In the genomic region with DNA sequence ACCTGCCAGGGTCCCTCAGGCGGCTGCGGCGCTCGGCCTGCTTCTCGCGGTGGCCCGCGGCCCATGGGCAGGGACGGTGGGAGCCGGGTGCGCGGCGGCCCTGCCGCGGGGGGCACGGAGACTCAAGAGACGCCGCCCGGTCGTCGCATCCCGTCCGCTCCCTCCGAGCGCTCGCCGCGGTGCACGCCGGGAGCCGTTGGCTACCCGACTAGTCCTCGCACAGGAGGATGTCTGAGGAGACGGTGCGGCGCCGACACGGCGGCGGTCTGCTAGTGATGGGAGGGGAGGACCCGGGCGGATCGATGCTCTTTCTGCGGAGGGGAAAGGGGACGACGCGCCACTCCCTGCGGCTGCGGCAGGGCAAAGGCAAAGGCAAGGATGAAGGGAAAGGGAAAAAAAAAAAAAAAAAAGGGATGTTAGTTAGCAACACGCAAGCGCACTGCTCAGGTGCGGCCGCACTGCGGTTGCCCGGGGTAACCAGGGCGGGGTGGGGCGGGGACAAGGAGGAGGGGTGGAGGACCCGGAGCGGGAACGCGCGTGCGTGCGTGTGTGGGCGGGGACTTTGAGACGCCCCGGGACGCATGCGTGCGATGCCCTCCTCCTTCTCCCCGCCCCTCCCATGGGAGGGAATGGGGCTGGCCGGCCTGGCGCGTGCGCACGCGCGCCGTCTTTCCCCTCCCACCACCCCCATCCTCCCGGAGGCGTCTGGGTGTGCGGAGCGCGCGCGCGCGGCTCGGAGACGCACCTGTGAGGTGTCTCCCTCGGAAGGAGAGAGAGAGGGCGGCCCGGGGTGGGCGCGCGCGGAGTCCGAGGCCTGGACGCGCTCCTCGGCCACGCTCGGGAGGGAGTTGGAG, we compare ENCODE assay signal across 8 mouse cellular contexts. TPM values are rescaled to one million over a fixed set of nuclear protein-coding genes. Genes with fewer than 3 reads are reported as not detected.
A peak's percentile ranks its signal among the peaks of the same experiment; 100 is the strongest.
DNase-seq lines count a peak whose midpoint lies in the region; ATAC-seq and TF ChIP-seq lines count a peak whose summit lies in the region.

A gene (minus strand): TSS at position 412 of the 854 bp plus-strand sequence.
A gene (plus strand): TSS at position 679 of the 854 bp plus-strand sequence.

- TF ChIP-seq CTCF in kidney, adult 2 months (conservative IDR thresholded peaks at IDR 0.05; ENCODE audit: insufficient read depth, insufficient read length, low read depth, low read length) = no peak
- TF ChIP-seq CTCF in spleen, adult 2 months (IDR thresholded peaks at IDR 0.05; ENCODE audit: extremely low read depth, insufficient read depth, insufficient read length, insufficient replicate concordance) = no peak

- 0 out of 2 replicates have a peak, but pooled peaks cover 3% of the 10 kb centered on the region for H3K36me3 ChIP-seq in embryonic facial prominence, embryonic 13.5 days
- no peaks in the 10 kb centered on the region for H3K36me3 ChIP-seq in kidney, adult 2 months (ENCODE audit: control insufficient read depth, insufficient read depth, low read length)
- H3K36me3 ChIP-seq in limb, embryonic 12.5 days = peaks cover 17% of the 10 kb centered on the region
- H3K36me3 ChIP-seq in midbrain, embryonic 15.5 days (replicated peaks) = no peaks in the 10 kb centered on the region
- H3K36me3 ChIP-seq in spleen, adult 2 months (ENCODE audit: control insufficient read depth, insufficient read depth, low read length) = no peaks in the 10 kb centered on the region

- ATAC-seq in embryonic facial prominence, embryonic 13.5 days (ENCODE audit: insufficient number of reproducible peaks, insufficient read depth, low FRiP score, low TSS enrichment, low read depth) = peak; percentile 90
- peak; percentile 89 for ATAC-seq in limb, embryonic 12.5 days (ENCODE audit: insufficient number of reproducible peaks, insufficient read depth, low FRiP score, low TSS enrichment, low read depth)
- peak; percentile 91 for ATAC-seq in midbrain, embryonic 15.5 days (replicated peaks)

- H3K4me2 ChIP-seq in embryonic facial prominence, embryonic 13.5 days = peak within 1 kb of the TSS; percentile 97
- peak within 1 kb of the TSS; percentile 99 for H3K4me2 ChIP-seq in limb, embryonic 12.5 days
- peak within 1 kb of the TSS; percentile 85 for H3K4me2 ChIP-seq in midbrain, embryonic 15.5 days

- peak within 1 kb of the TSS; percentile 94 for H3K27ac ChIP-seq in embryonic facial prominence, embryonic 13.5 days
- H3K27ac ChIP-seq in kidney, adult 2 months (ENCODE audit: insufficient read depth, low read depth, low read length) = no peak within 1 kb of the TSS
- H3K27ac ChIP-seq in limb, embryonic 12.5 days = peak within 1 kb of the TSS; percentile 97
- peak within 1 kb of the TSS; percentile 96 for H3K27ac ChIP-seq in midbrain, embryonic 15.5 days
- H3K27ac ChIP-seq in spleen, adult 2 months (ENCODE audit: insufficient read depth, low read length) = peak within 1 kb of the TSS; percentile 50

- WGBS in embryonic facial prominence, embryonic 13.5 days = under 1% methylated on average over 92 of the region's 103 CpGs
- WGBS in kidney, adult 2 months = under 1% methylated on average over 87 of the region's 103 CpGs
- WGBS in limb, embryonic 12.5 days = 1% methylated on average over 72 of the region's 103 CpGs
- under 1% methylated on average over 100 of the region's 103 CpGs for WGBS in midbrain, embryonic 15.5 days
- under 1% methylated on average over 75 of the region's 103 CpGs for WGBS in spleen, adult 2 months

- no peak for TF ChIP-seq POLR2A in kidney, adult 2 months (IDR thresholded peaks at IDR 0.05; ENCODE audit: low read depth, low read length)
- peak; percentile 68 for TF ChIP-seq POLR2A in spleen, adult 2 months (IDR thresholded peaks at IDR 0.05; ENCODE audit: low read depth, low read length)

- H3K27me3 ChIP-seq in embryonic facial prominence, embryonic 13.5 days = peaks cover 27% of the 10 kb centered on the region
- no peaks in the 10 kb centered on the region for H3K27me3 ChIP-seq in kidney, adult 2 months (replicated peaks; ENCODE audit: control insufficient read depth, insufficient read depth, low read length)
- peaks cover 27% of the 10 kb centered on the region for H3K27me3 ChIP-seq in limb, embryonic 12.5 days
- no peaks in the 10 kb centered on the region for H3K27me3 ChIP-seq in midbrain, embryonic 15.5 days (replicated peaks)
- H3K27me3 ChIP-seq in spleen, adult 2 months (ENCODE audit: control insufficient read depth, insufficient read depth, low read length) = peaks cover 12% of the 10 kb centered on the region

- H3K4me3 ChIP-seq in embryonic facial prominence, embryonic 13.5 days = peak within 1 kb of the TSS; percentile 97
- H3K4me3 ChIP-seq in kidney, adult 2 months (ENCODE audit: insufficient read depth, low read depth, low read length) = peak within 1 kb of the TSS; percentile 90
- peak within 1 kb of the TSS; percentile 99 for H3K4me3 ChIP-seq in limb, embryonic 12.5 days (replicated peaks)
- peak within 1 kb of the TSS; percentile 96 for H3K4me3 ChIP-seq in midbrain, embryonic 15.5 days
- peak within 1 kb of the TSS; percentile 98 for H3K4me3 ChIP-seq in spleen, adult 2 months (ENCODE audit: extremely low read depth, insufficient read depth, insufficient read length)

- no peaks in the 10 kb centered on the region for H3K9me3 ChIP-seq in embryonic facial prominence, embryonic 13.5 days
- H3K9me3 ChIP-seq in limb, embryonic 12.5 days = no peaks in the 10 kb centered on the region
- no peaks in the 10 kb centered on the region for H3K9me3 ChIP-seq in midbrain, embryonic 15.5 days

- peak within 1 kb of the TSS; percentile 95 for H3K9ac ChIP-seq in embryonic facial prominence, embryonic 13.5 days
- peak within 1 kb of the TSS; percentile 97 for H3K9ac ChIP-seq in limb, embryonic 12.5 days (replicated peaks)
- peak within 1 kb of the TSS; percentile 85 for H3K9ac ChIP-seq in midbrain, embryonic 15.5 days

- DNase-seq in 3134 (ENCODE audit: extremely low read depth, insufficient read length, low spot score) = peak; percentile 99
- peak; percentile 98 to 99 for DNase-seq in adrenal gland, postnatal 36 days
- peak; percentile 97 to 98 for DNase-seq in heart, adult 18-20 months
- peak; percentile 98 for DNase-seq in kidney, adult 2 months
- DNase-seq in spleen, adult 2 months (ENCODE audit: low read depth in 1 of 2, low spot score in 2 of 2) = peak; percentile 95 to 98

- H3K4me1 ChIP-seq in embryonic facial prominence, embryonic 13.5 days = peaks cover 18% of the 10 kb centered on the region
- H3K4me1 ChIP-seq in kidney, adult 2 months (ENCODE audit: control insufficient read depth, insufficient read depth, low read length) = peaks cover 6% of the 10 kb centered on the region; the same call in 1 of the 2 replicates
- H3K4me1 ChIP-seq in limb, embryonic 12.5 days (replicated peaks) = peaks cover 18% of the 10 kb centered on the region
- peaks cover 50% of the 10 kb centered on the region for H3K4me1 ChIP-seq in midbrain, embryonic 15.5 days
- peaks cover 11% of the 10 kb centered on the region for H3K4me1 ChIP-seq in spleen, adult 2 months (ENCODE audit: control insufficient read depth, insufficient read depth, insufficient read length)

RNA-seq across cellular contexts. Expression of the first gene that starts in this region (rescaled TPM):
- 1 to 10 TPM; 5.5 to 5.8 TPM for total RNA-seq in adrenal gland, postnatal 36 days (2021)
- polyA plus RNA-seq in embryonic facial prominence, embryonic 13.5 days (2015; fragmentation: Nextera tagmentation; extraction: Ambion mirVana) = 7.1 and 8.7 TPM in 2 replicates
- 1 to 10 TPM; 1.1 to 1.3 TPM for total RNA-seq in heart, adult 18-20 months (2021)
- 6.9 and 8.9 TPM in 2 replicates for polyA plus RNA-seq in kidney, adult 2 months (2012; rRNA removed)
- polyA plus RNA-seq in limb, embryonic 12.5 days (2016; fragmentation: Nextera tagmentation; extraction: Ambion mirVana) = 7.9 and 8.2 TPM in 2 replicates
- 43.6 TPM in 2 replicates for polyA plus RNA-seq in midbrain, embryonic 15.5 days (2015; fragmentation: Nextera tagmentation; extraction: Ambion mirVana)
- polyA plus RNA-seq in spleen, adult 2 months (2012; rRNA removed) = 4.9 and 6.0 TPM in 2 replicates

RNA-seq across cellular contexts. Expression of the second gene that starts in this region (rescaled TPM):
- 10 to 100 TPM; 55.2 to 58.6 TPM for total RNA-seq in adrenal gland, postnatal 36 days (2021)
- polyA plus RNA-seq in embryonic facial prominence, embryonic 13.5 days (2015; fragmentation: Nextera tagmentation; extraction: Ambion mirVana) = 107 and 113 TPM in 2 replicates
- total RNA-seq in heart, adult 18-20 months (2021) = 10 to 100 TPM; 37.5 to 38.4 TPM
- 19.1 and 20.4 TPM in 2 replicates for polyA plus RNA-seq in kidney, adult 2 months (2012; rRNA removed)
- 118 and 125 TPM in 2 replicates for polyA plus RNA-seq in limb, embryonic 12.5 days (2016; fragmentation: Nextera tagmentation; extraction: Ambion mirVana)
- polyA plus RNA-seq in midbrain, embryonic 15.5 days (2015; fragmentation: Nextera tagmentation; extraction: Ambion mirVana) = 117 and 126 TPM in 2 replicates
- 7.9 and 10.1 TPM in 2 replicates for polyA plus RNA-seq in spleen, adult 2 months (2012; rRNA removed)
